Mouse (Mus musculus) natural killer cell, adult 2 months (primary cell): Measurements from ENCODE around the gene Klf4.

ENCODE experiments used
- DNase-seq, 2 experiments: peaks; one replicate each; pipeline ENCODE4 v3.0.0; 2022; ENCODE audit warnings: low spot score in 2 of 2

Gene Klf4

GRCm38 (mm10) chr4:55532407-55533195, at the start of gene Klf4:
TSS of gene Klf4 (minus strand) at chr4:55532466.
- peak; percentile 81 to 91 for DNase-seq

- DNase-seq: no peak
Observed at GRCm38 (mm10) chr4:55571432-55571831, 39.2 kb upstream of the Klf4 start.

- no peak for DNase-seq
Observed at GRCm38 (mm10) chr4:55567986-55568385, 35.7 kb upstream of the Klf4 start.

GRCm38 (mm10) chr4:55567575-55567974, 35.3 kb upstream of the Klf4 start:
- no peak for DNase-seq

GRCm38 (mm10) chr4:55564317-55564716, 32.1 kb upstream of the Klf4 start:
- peak; percentile 44 to 64 for DNase-seq

GRCm38 (mm10) chr4:55563050-55563449, 30.8 kb upstream of the Klf4 start:
- no peak for DNase-seq

GRCm38 (mm10) chr4:55562062-55562461, 29.8 kb upstream of the Klf4 start:
- DNase-seq: no peak

- no peak for DNase-seq
Observed at GRCm38 (mm10) chr4:55546869-55547268, 14.6 kb upstream of the Klf4 start.

GRCm38 (mm10) chr4:55542753-55543152, 10.5 kb upstream of the Klf4 start:
- DNase-seq: no peak

- no peak for DNase-seq
Observed at GRCm38 (mm10) chr4:55541654-55542053, 9.4 kb upstream of the Klf4 start.

GRCm38 (mm10) chr4:55541221-55541620, 9.0 kb upstream of the Klf4 start:
- no peak for DNase-seq

- no peak for DNase-seq
Observed at GRCm38 (mm10) chr4:55535012-55535411, 2.7 kb upstream of the Klf4 start.

GRCm38 (mm10) chr4:55534510-55534909, 2.2 kb upstream of the Klf4 start:
- DNase-seq: no peak

GRCm38 (mm10) chr4:55533803-55534254, 1.6 kb upstream of the Klf4 start:
- DNase-seq: no peak

- peak in 1 of 2 experiments; percentile 20 for DNase-seq
Observed at GRCm38 (mm10) chr4:55533196-55533802, 1.0 kb upstream of the Klf4 start.

GRCm38 (mm10) chr4:55531856-55532406, 335 bp downstream of the Klf4 start:
- DNase-seq: no peak

- peak; percentile 11 to 42 for DNase-seq
Observed at GRCm38 (mm10) chr4:55531096-55531855, 990 bp downstream of the Klf4 start.

GRCm38 (mm10) chr4:55530731-55531095, 1.6 kb downstream of the Klf4 start:
- DNase-seq: peak in 1 of 2 experiments; percentile 30

GRCm38 (mm10) chr4:55530236-55530635, 2.0 kb downstream of the Klf4 start:
- DNase-seq: peak; percentile 77 to 81

- DNase-seq: no peak
Observed at GRCm38 (mm10) chr4:55528404-55528803, 3.9 kb downstream of the Klf4 start.

GRCm38 (mm10) chr4:55527931-55528330, 4.3 kb downstream of the Klf4 start:
- DNase-seq: no peak
